Mouse (Mus musculus) ES-Bruce4 (cell line): ENCODE measurements around the gene Flot1.
"Not testable (repeated sequence)": the region's sequence is repeated elsewhere in the genome, so short reads cannot be mapped to it uniquely, and the experiment has no call there.

ENCODE experiments used
- CTCF ChIP-seq: IDR thresholded peaks from one replicate; pipeline ENCODE4 v1.8.1; 2011; ENCODE audit warnings: low read depth, low read length
- EP300 ChIP-seq: IDR thresholded peaks from 2 replicates; pipeline ENCODE4 v1.6.1; 2011; ENCODE audit warnings: low read depth, low read length; ENCODE audit not compliant: insufficient read depth

- TF ChIP-seq CTCF, EP300: not testable (repeated sequence)
Measured at GRCm38 (mm10) chr17:35839002-35839401, 16.0 kb downstream of the Flot1 start.
